Mouse (Mus musculus) mouse embryonic stem cell (cell line): Measurements from ENCODE around the gene Spop.

Experiments
- in situ Hi-C, 2 experiments: fragments of 300-500 bp; cut with MboI; formaldehyde crosslinking; loops; 1 replicate in 1 of 2; 3 replicates in 1 of 2; pipeline ENCODE4 v1.14.3; 2019 to 2020; ENCODE audit warnings: low sequenced_read_pairs in 2 of 2, low pct_unique_long_range_greater_than_20kb in 1 of 2, mixed read lengths in 1 of 2; ENCODE audit not compliant: unreplicated experiment in 1 of 2

Spop gene

GRCm38 (mm10) chr11:95409450-95410112 lies 4.3 kb upstream of the Spop start:
- in situ Hi-C loops = no loop called here

DNA sequence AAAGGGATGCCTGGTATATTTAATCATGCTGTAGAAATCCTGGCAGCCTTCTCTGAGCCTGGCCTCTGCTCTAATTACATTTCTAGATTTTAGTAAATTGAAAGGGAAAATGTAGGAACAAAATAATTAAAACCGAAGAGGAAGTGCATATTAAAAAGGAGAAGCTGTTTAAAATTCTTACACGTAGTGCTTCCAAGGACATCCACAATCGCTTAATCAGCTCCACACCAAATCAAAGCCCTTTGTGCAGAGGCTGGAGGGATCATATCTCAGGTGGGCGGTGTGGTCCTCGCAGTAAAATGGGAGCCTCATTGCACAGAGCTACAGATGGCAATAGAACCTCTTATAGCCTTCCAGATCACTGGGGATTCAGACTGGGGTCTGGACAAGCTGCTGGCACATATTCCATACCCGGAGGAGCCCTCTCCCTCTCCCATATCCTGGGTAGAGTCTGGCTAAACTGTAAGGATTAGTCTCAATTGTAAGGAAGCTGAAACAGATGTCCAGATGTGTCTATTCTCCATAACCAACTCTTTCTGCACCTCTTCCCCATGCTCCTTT lies 2.3 kb upstream of the Spop start:
- in situ Hi-C loops = no loop called here

DNA sequence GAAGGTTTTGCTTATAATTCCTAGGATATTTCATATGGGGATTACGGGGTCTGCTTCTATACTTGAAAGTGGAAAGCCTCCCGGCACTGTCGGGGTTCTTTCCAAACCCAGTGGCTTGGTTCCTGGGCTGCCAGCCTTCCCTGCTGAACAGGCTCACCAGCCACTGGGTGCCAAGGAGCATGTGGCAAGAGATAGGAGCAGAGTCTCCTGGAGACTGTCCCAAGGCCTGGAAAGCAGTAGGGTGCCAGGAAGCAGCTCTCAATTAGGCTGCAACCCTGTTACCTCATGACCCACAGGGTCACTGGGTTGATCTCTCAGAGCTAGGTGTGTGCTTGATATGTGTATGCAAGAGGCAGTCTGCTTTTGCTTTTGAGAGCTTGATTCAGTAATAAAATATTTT lies 1.3 kb upstream of the Spop start:
- in situ Hi-C loops = no loop called here

DNA sequence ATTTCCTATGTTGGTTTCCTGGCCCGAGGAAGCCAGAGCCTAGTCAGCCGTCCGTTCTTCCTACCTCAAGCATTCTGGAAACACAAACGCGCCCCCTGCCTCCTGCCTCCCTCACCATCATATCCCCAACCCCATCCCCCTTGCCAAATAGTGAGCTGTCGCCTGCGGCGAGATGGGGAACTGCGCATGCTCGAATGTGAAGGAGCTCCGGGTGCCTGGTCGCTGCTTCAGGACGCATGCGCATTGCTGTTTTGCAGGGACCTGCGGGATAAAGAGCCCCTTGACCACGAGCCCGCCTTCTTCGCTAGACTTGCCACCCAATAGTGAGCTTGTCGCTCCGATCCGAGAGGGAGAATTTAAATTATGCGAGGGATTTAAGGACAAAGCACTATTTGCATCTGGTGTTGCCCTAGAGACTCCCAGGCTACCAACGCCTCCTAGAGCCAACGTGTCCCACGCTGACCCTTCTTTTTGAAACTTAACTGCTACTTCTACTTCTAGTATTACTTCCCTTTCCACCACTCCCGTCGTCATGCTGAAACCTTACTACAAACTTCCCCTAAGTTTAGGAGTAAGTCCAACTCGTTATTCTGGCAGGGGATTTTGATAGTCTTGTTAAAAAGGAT lies 769 bp downstream of the Spop start:
- in situ Hi-C loops = no loop called here

- in situ Hi-C loops = no loop called here
These were observed 2.1 kb downstream of the Spop start for GRCm38 (mm10) chr11:95415931-95416330.

DNA sequence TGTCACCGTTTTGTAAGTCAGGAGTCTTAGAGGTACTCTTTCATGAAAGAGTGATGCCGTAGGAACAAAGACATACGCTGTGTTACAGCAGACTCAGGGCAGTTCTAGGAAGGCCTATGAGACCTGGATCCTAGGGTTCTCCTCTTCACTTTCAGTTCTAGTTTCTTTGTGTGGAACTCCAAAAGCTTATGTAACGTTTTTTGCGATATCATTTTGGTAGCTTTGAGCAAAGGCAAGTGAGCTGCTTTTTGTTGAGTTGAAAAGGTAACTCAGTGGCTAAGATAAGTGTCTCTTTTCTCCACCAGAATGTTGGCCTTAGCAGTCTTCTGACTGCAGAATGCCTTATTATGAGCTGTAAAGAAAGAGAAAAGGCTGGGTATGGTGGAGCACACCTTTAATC lies 3.5 kb downstream of the Spop start:
- in situ Hi-C loops = no loop called here

DNA sequence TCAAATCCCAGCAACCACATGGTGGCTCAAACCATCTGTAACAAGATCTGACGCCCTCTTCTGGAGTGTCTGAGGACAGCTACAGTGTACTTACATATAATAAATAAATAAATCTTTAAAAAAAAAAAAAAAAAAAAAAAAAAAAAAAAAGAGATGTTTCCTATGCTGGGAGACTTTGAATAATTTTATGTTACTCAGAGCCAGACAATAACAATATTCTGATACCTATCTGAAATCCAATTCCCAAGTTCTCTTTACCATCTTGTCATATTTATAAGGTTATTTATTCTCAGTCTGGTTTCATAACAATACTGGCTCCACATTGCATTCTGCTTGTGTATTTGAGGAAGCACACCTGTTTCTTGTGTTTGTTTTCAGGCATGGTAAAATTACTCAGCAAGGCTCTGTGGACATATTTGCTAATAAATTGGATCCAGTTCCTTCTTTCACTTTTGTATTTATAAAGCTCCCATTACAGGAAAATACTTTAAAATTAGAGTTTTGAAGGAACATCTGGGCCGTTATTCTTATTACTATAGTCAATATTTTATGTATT lies 7.1 kb downstream of the Spop start:
- in situ Hi-C loops = loop anchor here in 1 of 2 experiments (10.0 kb wide), 1 partner anchor 104 kb away; no protein-coding TSS in a partner anchor

DNA sequence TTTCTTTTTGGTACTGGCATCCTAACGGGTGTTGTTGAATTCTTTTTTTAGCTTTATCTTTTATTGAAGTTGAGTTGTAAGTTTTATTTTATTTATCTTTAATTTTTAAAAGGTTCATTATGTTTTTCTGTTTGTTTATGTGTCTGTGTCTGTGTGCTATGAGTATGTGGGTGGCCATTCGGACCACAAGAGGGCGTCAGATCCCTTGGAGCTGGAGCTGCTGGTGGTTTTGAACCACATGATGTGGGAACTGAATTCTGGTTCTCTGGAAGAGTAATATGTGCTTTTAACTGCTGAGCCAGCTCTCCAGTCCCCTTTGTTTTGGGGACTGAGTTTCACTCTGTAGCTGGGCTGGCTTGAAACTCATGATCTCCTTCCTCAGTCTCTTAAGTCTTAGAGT lies 9.6 kb downstream of the Spop start:
- in situ Hi-C loops = loop anchor here in 1 of 2 experiments (10.0 kb wide), 1 partner anchor 101 kb away; no protein-coding TSS in a partner anchor

DNA sequence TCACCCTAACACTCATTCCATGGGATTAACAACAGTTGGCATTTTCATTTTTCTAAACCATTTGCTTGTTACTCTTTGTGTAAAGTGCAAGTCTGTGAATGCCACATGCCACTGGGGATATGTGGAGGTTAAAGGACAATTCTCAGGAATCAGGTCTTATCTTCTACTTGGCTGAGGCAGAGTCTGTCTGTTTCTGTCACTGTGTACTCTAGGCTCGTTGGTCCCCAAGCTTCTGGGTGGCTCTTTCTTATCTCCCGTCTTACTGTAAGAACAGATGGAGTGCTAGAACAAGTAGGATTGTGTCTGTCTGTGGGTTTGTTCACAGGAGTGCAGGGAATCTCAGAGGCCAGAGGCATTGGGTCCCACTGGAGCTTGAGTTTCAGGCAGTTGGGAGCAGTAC lies 17.5 kb downstream of the Spop start:
- in situ Hi-C loops = no loop called here

GRCm38 (mm10) chr11:95432194-95432593 lies 18.3 kb downstream of the Spop start:
- in situ Hi-C loops = no loop called here

DNA sequence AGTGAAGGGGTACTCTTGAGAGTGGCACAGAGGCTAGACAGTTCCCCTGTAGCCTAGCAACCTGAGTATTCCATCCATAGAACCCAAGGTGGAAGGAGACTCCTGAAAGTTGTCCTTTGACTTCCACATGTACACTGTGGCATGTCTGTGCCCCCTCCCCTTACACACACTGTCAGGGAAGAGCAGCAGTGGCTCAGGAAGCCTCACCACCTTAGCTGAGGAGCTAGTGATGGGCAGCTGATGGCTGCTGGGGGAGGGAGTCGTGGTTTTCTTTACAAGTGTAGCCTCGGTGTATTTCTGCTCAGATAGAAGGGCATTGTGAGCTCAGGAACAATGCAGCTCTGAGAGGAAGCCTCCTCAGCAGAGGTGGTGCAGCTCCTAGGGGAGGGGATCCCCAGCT lies 31.5 kb downstream of the Spop start:
- in situ Hi-C loops = no loop called here

DNA sequence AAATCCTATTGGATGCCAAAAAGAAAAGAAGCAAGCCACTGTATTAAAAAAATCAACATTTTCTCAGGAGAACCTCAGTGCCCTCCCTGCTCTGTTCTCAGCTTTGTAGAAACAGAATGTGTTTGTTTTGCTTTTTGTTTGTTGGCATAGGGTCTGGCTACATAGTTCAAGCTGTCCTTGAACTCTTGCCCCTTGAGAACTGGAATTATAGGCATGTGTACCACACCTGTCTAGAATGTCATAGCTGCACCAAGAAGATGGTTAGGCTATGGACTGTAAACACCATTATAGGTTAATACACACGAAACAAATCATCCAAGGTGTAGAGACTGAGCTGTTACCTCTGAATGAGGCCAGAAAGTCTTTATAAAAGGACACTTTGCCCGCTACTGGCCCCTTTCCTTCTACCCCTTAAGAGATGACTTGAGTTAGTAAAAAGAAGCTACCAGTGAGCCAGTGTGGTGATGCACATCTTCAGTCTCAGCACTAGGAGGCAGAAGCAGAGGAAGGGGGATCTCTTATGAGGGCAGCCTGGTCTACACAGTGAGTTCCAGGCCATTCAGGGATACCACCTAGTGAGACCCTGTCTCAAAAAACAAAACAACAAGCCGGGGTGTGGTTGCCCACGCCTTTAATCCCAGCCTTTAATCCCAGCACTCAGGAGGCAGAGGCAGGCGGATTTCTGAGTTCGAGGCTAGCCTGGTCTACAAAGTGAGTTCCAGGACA lies 32.9 kb downstream of the Spop start:
- in situ Hi-C loops = no loop called here

DNA sequence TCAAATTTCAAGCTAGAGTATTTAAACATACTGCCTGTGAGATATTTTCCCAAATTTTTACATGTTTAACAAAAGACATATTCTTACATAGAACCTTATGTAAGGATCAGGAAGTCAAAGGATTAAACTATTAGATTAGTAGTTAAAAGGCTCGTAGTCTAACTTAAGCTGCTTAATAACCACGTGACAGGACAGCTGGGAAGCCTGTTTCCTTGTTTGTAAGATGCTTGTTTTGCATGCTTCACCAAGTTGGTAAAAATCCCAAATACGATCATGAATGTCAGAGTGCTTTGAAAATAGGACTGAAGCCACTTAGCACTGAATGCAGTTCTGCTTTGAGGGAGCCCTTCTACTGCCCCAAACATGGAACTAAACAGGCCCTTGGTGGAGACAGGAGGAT lies 34.5 kb downstream of the Spop start:
- in situ Hi-C loops = no loop called here

GRCm38 (mm10) chr11:95455331-95455730 lies 41.5 kb downstream of the Spop start:
- in situ Hi-C loops = no loop called here

GRCm38 (mm10) chr11:95460872-95461271 lies 47.0 kb downstream of the Spop start:
- in situ Hi-C loops = no loop called here

DNA sequence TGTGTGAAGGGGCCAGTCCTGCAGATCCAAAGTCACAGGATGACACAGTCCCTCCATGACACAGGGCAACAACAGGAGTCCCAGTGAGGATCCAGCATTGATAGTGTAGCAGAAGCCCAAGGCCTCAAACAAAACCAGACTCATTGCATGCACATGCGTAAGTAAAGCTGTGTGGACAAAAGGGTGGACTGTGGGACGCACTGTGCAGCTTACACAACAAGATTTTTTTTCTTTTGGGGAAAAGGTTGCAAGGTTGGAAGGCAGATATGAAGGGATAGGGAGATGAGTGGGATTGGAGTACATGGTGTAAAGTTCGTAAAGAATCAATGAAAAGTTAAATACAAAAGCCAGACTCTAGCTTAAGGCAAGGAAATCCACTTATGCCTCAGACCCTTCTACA lies 48.3 kb downstream of the Spop start:
- in situ Hi-C loops = no loop called here

GRCm38 (mm10) chr11:95467731-95468130 lies 53.9 kb downstream of the Spop start:
- in situ Hi-C loops = no loop called here

- in situ Hi-C loops = no loop called here
These were observed 59.1 kb downstream of the Spop start for GRCm38 (mm10) chr11:95472942-95473341.

GRCm38 (mm10) chr11:95473456-95473855 lies 59.6 kb downstream of the Spop start:
- in situ Hi-C loops = no loop called here
